Mouse (Mus musculus): Measurements from ENCODE around the gene Rad51c.

- TF ChIP-seq GATA1 (IDR thresholded peaks at IDR 0.05; ENCODE audit: low read length) (no peak), TAL1 (IDR thresholded peaks at IDR 0.05; ENCODE audit: low read length) (no peak)
These were observed at the start of gene Rad51c, which contains the start of gene Tex14 for GRCm38 (mm10) chr11:87404876-87405275.

Data from erythroblast, embryonic 14.5 days (primary cell).